7 mouse cellular contexts compared by ENCODE assay signal in the genomic region with DNA sequence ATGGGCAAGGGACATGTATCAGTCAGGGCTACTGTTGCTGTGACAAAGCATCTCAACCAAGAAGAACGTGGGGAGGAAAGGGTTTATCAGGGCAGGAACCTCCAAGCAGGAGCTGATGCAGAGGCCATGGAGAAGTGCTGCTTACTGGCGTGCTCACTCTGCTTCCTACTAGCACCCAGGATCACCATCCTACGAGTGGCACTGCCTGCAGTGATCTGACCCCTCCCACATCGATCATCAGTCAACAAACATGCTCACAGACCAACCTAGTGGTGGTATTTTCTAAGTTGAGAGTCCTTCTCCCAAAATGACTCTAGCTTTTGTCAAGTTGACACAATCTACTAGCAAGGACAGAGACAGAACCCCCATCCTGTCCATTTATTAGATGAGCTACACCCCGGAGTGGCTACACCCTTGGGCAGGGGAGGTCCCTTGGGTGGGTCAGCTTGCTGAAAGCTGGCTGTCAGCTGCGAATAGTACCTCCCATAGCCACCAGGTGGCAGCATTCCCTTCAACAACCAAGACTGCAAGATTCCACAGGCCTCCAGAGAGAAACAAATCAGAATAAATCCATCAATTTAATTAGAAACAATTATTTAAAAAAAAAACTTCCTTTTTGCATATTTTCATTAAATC.
A peak's percentile ranks its signal among the peaks of the same experiment; 100 is the strongest.
DNase-seq lines count a peak whose midpoint lies in the region; ATAC-seq lines count a peak whose summit lies in the region.

No protein-coding gene starts in this region.

- H3K36me3 ChIP-seq in intestine, embryonic 14.5 days (ENCODE audit: control insufficient read depth, insufficient read depth, low read length): no peaks in the 10 kb centered on the region
- H3K36me3 ChIP-seq in midbrain, embryonic 14.5 days (ENCODE audit: control insufficient read depth, insufficient read depth, low read length): no peaks in the 10 kb centered on the region

- H3K27me3 ChIP-seq in intestine, embryonic 14.5 days (replicated peaks; ENCODE audit: control insufficient read depth, insufficient read depth, low read length): no peaks in the 10 kb centered on the region
- no peaks in the 10 kb centered on the region for H3K27me3 ChIP-seq in midbrain, embryonic 14.5 days (ENCODE audit: control insufficient read depth, insufficient read depth, low read length)

- H3K27ac ChIP-seq in intestine, embryonic 14.5 days (ENCODE audit: low read depth): no peak overlapping the region
- no peak overlapping the region for H3K27ac ChIP-seq in midbrain, embryonic 14.5 days (replicated peaks; ENCODE audit: low read depth, low read length)

- 35% methylated on average over 6 of the region's 6 CpGs for WGBS in intestine, embryonic 14.5 days
- 43% methylated on average over 6 of the region's 6 CpGs for WGBS in midbrain, embryonic 14.5 days

- no peaks in the 10 kb centered on the region for H3K9me3 ChIP-seq in intestine, embryonic 14.5 days (ENCODE audit: control insufficient read depth, low read length)
- H3K9me3 ChIP-seq in midbrain, embryonic 14.5 days (ENCODE audit: control insufficient read depth, low read length): no peaks in the 10 kb centered on the region

- H3K4me1 ChIP-seq in intestine, embryonic 14.5 days (replicated peaks; ENCODE audit: control insufficient read depth, insufficient read depth, low read length): no peaks in the 10 kb centered on the region
- no peaks in the 10 kb centered on the region for H3K4me1 ChIP-seq in midbrain, embryonic 14.5 days (ENCODE audit: control insufficient read depth, insufficient read depth, low read length)

- peak; percentile 67 to 68 for DNase-seq in adrenal gland, adult 18-20 months (ENCODE audit: low spot score in 2 of 2)
- peak; percentile 67 for DNase-seq in gastrocnemius, postnatal 10 days
- peak; percentile 90 for DNase-seq in intestine, embryonic 14.5 days (ENCODE audit: low spot score)
- DNase-seq in left cerebral cortex, postnatal 14 days (ENCODE audit: low spot score in 2 of 2): peak; percentile 59 to 76
- DNase-seq in midbrain, embryonic 14.5 days: peak; percentile 88
- peak; percentile 38 for DNase-seq in spleen, adult 12 weeks (ENCODE audit: low spot score)

- no peak overlapping the region for H3K4me3 ChIP-seq in intestine, embryonic 14.5 days (ENCODE audit: low read depth, low read length)
- no peak overlapping the region for H3K4me3 ChIP-seq in midbrain, embryonic 14.5 days (replicated peaks; ENCODE audit: low read depth, low read length)

- peak; percentile 82 for ATAC-seq in common myeloid progenitor, adult 5-6 weeks (replicated peaks; ENCODE audit: low read depth, poor library complexity, severe bottlenecking)
- peak; percentile 61 for ATAC-seq in intestine, embryonic 14.5 days (replicated peaks; ENCODE audit: low FRiP score, low TSS enrichment, low read depth)
- peak; percentile 49; the same call in 1 of the 2 replicates for ATAC-seq in midbrain, embryonic 14.5 days (ENCODE audit: low FRiP score, low TSS enrichment)

- intact Hi-C loops in left cerebral cortex, postnatal 14 days (cut with DNase I): loop anchor here (5.0 kb wide), 1 partner anchor 655 kb away; no protein-coding TSS in a partner anchor

- H3K9ac ChIP-seq in intestine, embryonic 14.5 days (ENCODE audit: low read length): no peak overlapping the region
- H3K9ac ChIP-seq in midbrain, embryonic 14.5 days (replicated peaks; ENCODE audit: low read length): no peak overlapping the region

- no peak overlapping the region for H3K4me2 ChIP-seq in intestine, embryonic 14.5 days (ENCODE audit: low read length)
- H3K4me2 ChIP-seq in midbrain, embryonic 14.5 days (ENCODE audit: low read length): no peak overlapping the region

Comparison
In these comparisons a context has a peak if more than half of its experiments do, and no peak if none do; other contexts are left out.
1. DNase-seq: peak in every context shown above with its lines; median percentile 90 in intestine, embryonic 14.5 days; 88 in midbrain, embryonic 14.5 days; 68 in adrenal gland, adult 18-20 months; 68 in left cerebral cortex, postnatal 14 days; 67 in gastrocnemius, postnatal 10 days; 38 in spleen, adult 12 weeks.